Mouse (Mus musculus) hindbrain, embryonic 13.5 days (tissue): Measurements from ENCODE around the gene Ccdc13. TPM values are rescaled to one million over a fixed set of nuclear protein-coding genes. Genes with fewer than 3 reads are reported as not detected.

ENCODE experiments used
- ATAC-seq: fragments of 200-750 bp; cut with Nextera tagmentation; 2 replicates; pipeline ENCODE4 v1.8.0; 2017; ENCODE audit warnings: moderate TSS enrichment; ENCODE audit not compliant: low FRiP score
- H3K27ac ChIP-seq: fragments of 300-500 bp; sonication (generic); 2 replicates; pipeline ENCODE4 v1.5.1; 2015; ENCODE audit warnings: inconsistent platforms, mild to moderate bottlenecking, moderate library complexity
- H3K27me3 ChIP-seq: fragments of 300-500 bp; sonication (generic); 2 replicates; pipeline ENCODE4 v1.6.1; 2015; ENCODE audit warnings: mild to moderate bottlenecking, inconsistent platforms
- H3K36me3 ChIP-seq: fragments of 300-500 bp; sonication (generic); 2 replicates; pipeline ENCODE4 v1.6.1; 2015; ENCODE audit warnings: mild to moderate bottlenecking, inconsistent platforms
- H3K4me1 ChIP-seq: fragments of 300-500 bp; sonication (generic); replicated peaks from 2 replicates; pipeline ENCODE4 v1.6.1; 2015; ENCODE audit warnings: inconsistent platforms
- H3K4me2 ChIP-seq: fragments of 300-500 bp; sonication (generic); 2 replicates; pipeline ENCODE4 v1.6.1; 2015; ENCODE audit warnings: inconsistent platforms, mild to moderate bottlenecking, moderate library complexity
- H3K4me3 ChIP-seq: fragments of 300-500 bp; sonication (generic); 2 replicates; pipeline ENCODE4 v1.5.1; 2015; ENCODE audit warnings: mild to moderate bottlenecking, inconsistent platforms
- H3K9ac ChIP-seq: fragments of 300-500 bp; sonication (generic); 2 replicates; pipeline ENCODE4 v1.6.1; 2015; ENCODE audit warnings: mild to moderate bottlenecking, inconsistent platforms
- H3K9me3 ChIP-seq: fragments of 300-500 bp; sonication (generic); 2 replicates; pipeline ENCODE4 v1.6.1; 2016; ENCODE audit warnings: inconsistent platforms
- WGBS: fragments of 180-500 bp; shearing (Covaris S2); methylation state at CpG from one replicate; pipeline ENCODE4 v1.1.7; 2015; 5-methylcytosine and 5-hydroxymethylcytosine counted together
- polyA plus RNA-seq: library from polyadenylated mRNA; unstranded; fragments of >200 nt; fragmentation: Nextera tagmentation; extraction: Ambion mirVana; gene quantifications from 2 replicates; pipeline ENCODE4 v1.2.1, GENCODE M21; 2015

Gene Ccdc13
- polyA plus RNA-seq, 1 experiment from 2014 or later = 3.2 TPM

- Histone ChIP-seq H3K4me2 (no peak overlapping the region), H3K36me3 (peaks cover 54% of the 10 kb centered on the region), H3K9ac (peak overlapping the region; percentile 13; the same call in 1 of the 2 replicates), H3K27ac (no peak overlapping the region), H3K9me3 (no peaks in the 10 kb centered on the region), H3K4me3 (no peak overlapping the region), H3K27me3 (no peaks in the 10 kb centered on the region), H3K4me1 (peaks cover 46% of the 10 kb centered on the region)
- ATAC-seq = no peak
- WGBS = 84% methylated on average over 25 of the region's 25 CpGs
Observed at GRCm38 (mm10) chr9:121762761-121763160, 76.5 kb downstream of the Ccdc13 start.

- Histone ChIP-seq H3K4me1 (peaks cover 50% of the 10 kb centered on the region), H3K4me3 (no peak overlapping the region), H3K27me3 (no peaks in the 10 kb centered on the region), H3K9me3 (no peaks in the 10 kb centered on the region), H3K4me2 (no peak overlapping the region), H3K36me3 (peaks cover 49% of the 10 kb centered on the region), H3K9ac (peak overlapping the region; percentile 13; the same call in 1 of the 2 replicates), H3K27ac (no peak overlapping the region)
- no peak for ATAC-seq
- WGBS = 89% methylated on average over 10 of the region's 10 CpGs
Observed at GRCm38 (mm10) chr9:121762248-121762647, 77.0 kb downstream of the Ccdc13 start.

- Histone ChIP-seq H3K9ac (peak overlapping the region; percentile 91; the same call in 1 of the 2 replicates), H3K36me3 (peaks cover 44% of the 10 kb centered on the region), H3K4me2 (peak overlapping the region; percentile 89), H3K9me3 (no peaks in the 10 kb centered on the region), H3K27me3 (no peaks in the 10 kb centered on the region), H3K4me1 (peaks cover 50% of the 10 kb centered on the region), H3K27ac (no peak overlapping the region), H3K4me3 (no peak overlapping the region)
- WGBS = 57% methylated on average over 8 of the region's 8 CpGs
- no peak for ATAC-seq
Observed at GRCm38 (mm10) chr9:121761787-121762186, 77.5 kb downstream of the Ccdc13 start.

GRCm38 (mm10) chr9:121761091-121761665 lies 78.1 kb downstream of the Ccdc13 start:
- Histone ChIP-seq H3K4me3 (peak overlapping the region; percentile 78), H3K9ac (peak overlapping the region; percentile 91), H3K27ac (peak overlapping the region; percentile 91), H3K4me2 (peak overlapping the region; percentile 89), H3K4me1 (peaks cover 50% of the 10 kb centered on the region), H3K9me3 (no peaks in the 10 kb centered on the region), H3K36me3 (peaks cover 41% of the 10 kb centered on the region), H3K27me3 (no peaks in the 10 kb centered on the region)
- no peak for ATAC-seq
- 58% methylated on average over 10 of the region's 10 CpGs for WGBS

GRCm38 (mm10) chr9:121760271-121761090 lies 78.8 kb downstream of the Ccdc13 start:
- peak overlapping the region; percentile 89 for H3K4me2 ChIP-seq
- H3K4me1 ChIP-seq = peaks cover 50% of the 10 kb centered on the region
- H3K27me3 ChIP-seq = no peaks in the 10 kb centered on the region
- peaks cover 40% of the 10 kb centered on the region for H3K36me3 ChIP-seq
- ATAC-seq = peak; percentile 39
- no peaks in the 10 kb centered on the region for H3K9me3 ChIP-seq
- WGBS = under 1% methylated on average over 35 of the region's 43 CpGs
- H3K27ac ChIP-seq = peak overlapping the region; percentile 91
- peak overlapping the region; percentile 91 for H3K9ac ChIP-seq
- peak overlapping the region; percentile 78 for H3K4me3 ChIP-seq

GRCm38 (mm10) chr9:121759091-121760081 lies 79.9 kb downstream of the Ccdc13 start, which contains the start of gene Zfp651:
TSS of gene Zfp651 (plus strand) at chr9:121759330.
- ATAC-seq = peak; percentile 85
- Histone ChIP-seq H3K36me3 (peaks cover 40% of the 10 kb centered on the region), H3K9me3 (no peaks in the 10 kb centered on the region), H3K4me3 (peak within 1 kb of the TSS; percentile 78), H3K4me2 (peak within 1 kb of the TSS; percentile 89), H3K27me3 (no peaks in the 10 kb centered on the region), H3K4me1 (peaks cover 44% of the 10 kb centered on the region), H3K9ac (peak within 1 kb of the TSS; percentile 91), H3K27ac (peak within 1 kb of the TSS; percentile 91)
- WGBS = under 1% methylated on average over 89 of the region's 97 CpGs

GRCm38 (mm10) chr9:121757835-121758814 lies 81.1 kb downstream of the Ccdc13 start:
- 51% methylated on average over 10 of the region's 10 CpGs for WGBS
- Histone ChIP-seq H3K4me2 (peak overlapping the region; percentile 89), H3K9me3 (no peaks in the 10 kb centered on the region), H3K36me3 (peaks cover 39% of the 10 kb centered on the region), H3K4me1 (peaks cover 44% of the 10 kb centered on the region), H3K9ac (peak overlapping the region; percentile 91), H3K27me3 (no peaks in the 10 kb centered on the region), H3K4me3 (peak overlapping the region; percentile 78), H3K27ac (peak overlapping the region; percentile 91)
- ATAC-seq = no peak

- H3K9me3 ChIP-seq = no peaks in the 10 kb centered on the region
- peaks cover 38% of the 10 kb centered on the region for H3K36me3 ChIP-seq
- no peak overlapping the region for H3K4me2 ChIP-seq
- H3K27ac ChIP-seq = no peak overlapping the region
- no peak for ATAC-seq
- 69% methylated on average over 3 of the region's 3 CpGs for WGBS
- H3K4me3 ChIP-seq = no peak overlapping the region
- no peaks in the 10 kb centered on the region for H3K27me3 ChIP-seq
- 0 out of 2 replicates have a peak overlapping the region, but pooled peaks have one; percentile 91 for H3K9ac ChIP-seq
- H3K4me1 ChIP-seq = peaks cover 40% of the 10 kb centered on the region
Observed at GRCm38 (mm10) chr9:121757432-121757831, 81.8 kb downstream of the Ccdc13 start.

- Histone ChIP-seq H3K36me3 (peaks cover 42% of the 10 kb centered on the region), H3K27ac (no peak overlapping the region), H3K4me2 (no peak overlapping the region), H3K4me1 (peaks cover 34% of the 10 kb centered on the region), H3K4me3 (no peak overlapping the region), H3K27me3 (no peaks in the 10 kb centered on the region), H3K9ac (no peak overlapping the region), H3K9me3 (no peaks in the 10 kb centered on the region)
- WGBS = 93% methylated on average over 3 of the region's 3 CpGs
- no peak for ATAC-seq
Observed at GRCm38 (mm10) chr9:121756785-121757184, 82.5 kb downstream of the Ccdc13 start.

- H3K36me3 ChIP-seq = peaks cover 63% of the 10 kb centered on the region
- no peak overlapping the region for H3K27ac ChIP-seq
- no peak for ATAC-seq
- no peak overlapping the region for H3K9ac ChIP-seq
- no peaks in the 10 kb centered on the region for H3K27me3 ChIP-seq
- H3K4me2 ChIP-seq = no peak overlapping the region
- no peak overlapping the region for H3K4me3 ChIP-seq
- no peaks in the 10 kb centered on the region for H3K9me3 ChIP-seq
- peaks cover 19% of the 10 kb centered on the region for H3K4me1 ChIP-seq
- WGBS = 93% methylated on average over 3 of the region's 3 CpGs
Observed at GRCm38 (mm10) chr9:121754624-121755023, 84.6 kb downstream of the Ccdc13 start.

GRCm38 (mm10) chr9:121752774-121753173 lies 86.5 kb downstream of the Ccdc13 start:
- H3K4me1 ChIP-seq = peaks cover 5% of the 10 kb centered on the region
- ATAC-seq = no peak
- H3K9ac ChIP-seq = no peak overlapping the region
- peaks cover 82% of the 10 kb centered on the region for H3K36me3 ChIP-seq
- H3K27ac ChIP-seq = no peak overlapping the region
- no peak overlapping the region for H3K4me2 ChIP-seq
- H3K27me3 ChIP-seq = no peaks in the 10 kb centered on the region
- H3K9me3 ChIP-seq = no peaks in the 10 kb centered on the region
- H3K4me3 ChIP-seq = no peak overlapping the region
- 95% methylated on average over 9 of the region's 9 CpGs for WGBS
